Mouse (Mus musculus): Measurements from ENCODE around the gene Atxn2.

DNA sequence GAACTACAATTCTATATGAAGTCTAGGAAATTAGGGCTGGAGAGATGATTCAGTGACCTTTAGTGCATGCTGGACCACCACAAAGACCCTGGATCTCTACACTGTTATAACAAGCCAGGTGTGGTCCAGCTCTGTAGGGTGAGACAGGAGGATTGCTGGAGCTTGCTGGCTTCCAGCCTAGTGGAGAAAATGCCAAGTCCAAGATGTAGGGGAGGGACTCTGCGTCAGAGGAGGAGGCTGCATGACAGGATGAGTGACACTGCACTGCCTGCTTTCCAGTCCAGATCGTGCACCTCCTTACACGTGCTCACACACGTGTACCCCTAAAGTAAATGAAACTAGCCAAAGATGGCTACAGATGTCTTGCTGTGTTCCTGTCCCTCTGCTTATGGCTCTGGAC is 48.8 kb downstream of the Atxn2 start:
- TF ChIP-seq TCF12 (IDR thresholded peaks at IDR 0.05; ENCODE audit: low read depth, low read length) (no peak), ZKSCAN1 (IDR thresholded peaks at IDR 0.05; ENCODE audit: borderline replicate concordance, low read depth, low read length) (no peak), POLR2A (IDR thresholded peaks at IDR 0.05; ENCODE audit: low read depth, low read length) (no peak), ETS1 (conservative IDR thresholded peaks at IDR 0.05; ENCODE audit: low read depth, low read length) (no peak), CHD1 (IDR thresholded peaks at IDR 0.05; ENCODE audit: low read depth, low read length) (no peak)

Measured in CH12.LX (cell line).